Mouse (Mus musculus) hindbrain, embryonic 11.5 days (tissue): Measurements from ENCODE around the gene Rpa2. TPM values are rescaled to one million over a fixed set of nuclear protein-coding genes. Genes with fewer than 3 reads are reported as not detected.
A peak's percentile ranks its signal among the peaks of the same experiment; 100 is the strongest.

ENCODE experiments used
- ATAC-seq: fragments of 200-750 bp; cut with Nextera tagmentation; 2 replicates; pipeline ENCODE4 v1.8.0; 2017; ENCODE audit warnings: mild to moderate bottlenecking, moderate TSS enrichment, moderate library complexity; ENCODE audit not compliant: low FRiP score
- DNase-seq: peaks from one replicate; pipeline ENCODE4 v3.0.0-alpha.2; 2015; ENCODE audit warnings: low spot score
- H3K27ac ChIP-seq: fragments of 300-500 bp; sonication (generic); 2 replicates; pipeline ENCODE4 v1.5.1; 2014; ENCODE audit warnings: mild to moderate bottlenecking, low read depth, low read length
- H3K27me3 ChIP-seq: fragments of 300-500 bp; sonication (generic); 2 replicates; pipeline ENCODE4 v1.6.1; 2014; ENCODE audit warnings: mild to moderate bottlenecking, low read length, moderate library complexity, mixed read lengths; ENCODE audit not compliant: control insufficient read depth, insufficient read depth
- H3K36me3 ChIP-seq: fragments of 300-500 bp; sonication (generic); 2 replicates; pipeline ENCODE4 v1.6.1; 2014; ENCODE audit warnings: mild to moderate bottlenecking, low read length, moderate library complexity, mixed read lengths; ENCODE audit not compliant: control insufficient read depth, insufficient read depth
- H3K4me1 ChIP-seq: fragments of 300-500 bp; sonication (generic); replicated peaks from 2 replicates; pipeline ENCODE4 v1.6.1; 2014; ENCODE audit warnings: low read length, mixed read lengths; ENCODE audit not compliant: control insufficient read depth, insufficient read depth
- H3K4me2 ChIP-seq: fragments of 300-500 bp; sonication (generic); replicated peaks from 2 replicates; pipeline ENCODE4 v1.6.1; 2014; ENCODE audit warnings: mild to moderate bottlenecking, low read depth, low read length
- H3K4me3 ChIP-seq: fragments of 300-500 bp; sonication (generic); 2 replicates; pipeline ENCODE4 v1.5.1; 2014; ENCODE audit warnings: low read depth, low read length
- H3K9ac ChIP-seq: fragments of 300-500 bp; sonication (generic); 2 replicates; pipeline ENCODE4 v1.6.1; 2014; ENCODE audit warnings: low read depth, low read length
- H3K9me3 ChIP-seq: fragments of 300-500 bp; sonication (generic); 2 replicates; pipeline ENCODE4 v1.6.1; 2016; ENCODE audit warnings: low read length; ENCODE audit not compliant: control insufficient read depth
- WGBS: fragments of 180-500 bp; shearing (Covaris S2); extraction: QIAGEN DNeasy Blood & Tissue Kit; methylation state at CpG from one replicate; pipeline ENCODE4 v1.1.7; 2014; 5-methylcytosine and 5-hydroxymethylcytosine counted together
- polyA plus RNA-seq: library from polyadenylated mRNA; unstranded; fragments of >200 nt; fragmentation: Nextera tagmentation; extraction: Ambion mirVana; gene quantifications from 2 replicates; pipeline ENCODE4 v1.2.1, GENCODE M21; 2014

Gene Rpa2
- 121 and 130 TPM in 2 replicates for polyA plus RNA-seq

DNA sequence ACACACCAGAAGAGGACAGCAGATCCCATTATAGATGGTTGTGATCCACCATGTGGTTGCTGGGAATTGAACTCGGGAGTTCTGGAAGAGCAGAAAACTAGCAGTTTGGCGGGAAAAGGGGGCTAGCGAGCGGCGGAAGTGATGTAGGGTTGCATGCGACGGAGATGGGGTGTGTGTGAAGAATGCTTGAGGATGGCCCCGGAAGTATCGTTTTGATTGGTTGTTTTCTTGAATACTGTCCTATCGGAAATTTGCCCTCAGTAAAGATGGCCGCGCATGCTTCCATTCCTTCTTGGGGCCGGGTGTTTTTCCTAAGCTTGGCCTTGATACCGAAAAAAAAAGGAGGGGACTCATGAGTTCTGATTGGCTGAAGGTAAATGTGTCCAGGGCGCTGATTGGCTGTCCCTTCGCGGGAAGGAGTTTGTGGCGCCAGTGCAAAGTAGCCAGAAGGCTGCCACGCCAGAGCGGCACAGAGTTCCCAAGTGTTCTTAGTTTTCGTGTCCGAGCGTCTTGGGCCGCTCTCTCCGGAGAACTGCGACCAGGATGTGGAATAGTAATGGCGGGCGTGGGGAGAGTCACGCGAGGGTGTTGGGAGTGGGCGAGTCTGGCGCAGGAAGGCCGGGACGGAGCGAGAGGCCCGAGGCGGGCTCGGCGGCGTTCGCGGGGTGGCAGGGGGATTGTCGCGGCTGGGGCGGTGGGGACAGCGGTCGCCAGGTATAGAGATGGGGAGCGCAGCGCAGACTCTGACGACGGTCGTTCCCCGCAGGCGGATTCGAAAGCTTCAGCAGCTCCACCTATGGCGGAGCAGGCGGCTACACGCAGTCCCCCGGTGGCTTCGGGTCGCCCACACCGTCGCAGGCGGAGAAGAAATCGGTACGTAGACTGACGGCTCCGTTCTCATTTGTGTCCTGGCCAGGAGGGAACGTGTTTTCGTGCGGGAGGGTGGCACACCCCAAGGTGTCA, at the start of gene Rpa2:
Rpa2 (plus strand) TSS at position 419 of the 963 bp plus-strand sequence.
- peaks cover 6% of the 10 kb centered on the region for H3K36me3 ChIP-seq
- no peaks in the 10 kb centered on the region for H3K27me3 ChIP-seq
- no peaks in the 10 kb centered on the region for H3K4me1 ChIP-seq
- peak within 1 kb of the TSS; percentile 75 for H3K9ac ChIP-seq
- H3K9me3 ChIP-seq = no peaks in the 10 kb centered on the region
- H3K4me2 ChIP-seq = peak within 1 kb of the TSS; percentile 78
- ATAC-seq = peak; percentile 98
- under 1% methylated on average over 71 of the region's 71 CpGs for WGBS
- DNase-seq = peak; percentile 99
- peak within 1 kb of the TSS; percentile 30; the same call in 1 of the 2 replicates for H3K27ac ChIP-seq
- H3K4me3 ChIP-seq = peak within 1 kb of the TSS; percentile 85

DNA sequence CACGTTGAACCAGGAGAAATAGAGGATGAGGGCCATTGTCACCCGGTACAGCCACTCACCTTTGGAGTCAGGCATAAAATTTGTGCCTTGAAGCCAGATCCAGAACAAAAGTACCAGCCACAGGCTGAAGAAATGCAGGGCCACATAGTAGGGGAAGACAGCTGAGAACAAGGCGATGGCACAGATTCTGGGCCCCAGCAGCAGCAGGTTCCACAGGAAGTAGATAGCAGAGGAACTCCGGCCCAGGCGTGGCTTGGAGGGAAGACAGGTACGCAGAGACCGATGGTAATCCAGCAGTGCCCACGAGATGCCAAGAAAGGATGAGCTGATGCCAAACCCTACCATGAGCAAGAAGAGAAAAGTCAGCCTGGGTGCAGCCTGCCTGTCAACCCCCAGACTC, 39.9 kb upstream of the Rpa2 start:
- no peak for DNase-seq
- H3K4me3 ChIP-seq = no peak overlapping the region
- H3K27me3 ChIP-seq = no peaks in the 10 kb centered on the region
- no peak overlapping the region for H3K27ac ChIP-seq
- 90% methylated on average over 8 of the region's 8 CpGs for WGBS
- H3K9ac ChIP-seq = no peak overlapping the region
- no peak for ATAC-seq
- H3K4me1 ChIP-seq = no peaks in the 10 kb centered on the region
- H3K9me3 ChIP-seq = no peaks in the 10 kb centered on the region
- no peak overlapping the region for H3K4me2 ChIP-seq
- H3K36me3 ChIP-seq = peaks cover 3% of the 10 kb centered on the region; the same call in 1 of the 2 replicates

DNA sequence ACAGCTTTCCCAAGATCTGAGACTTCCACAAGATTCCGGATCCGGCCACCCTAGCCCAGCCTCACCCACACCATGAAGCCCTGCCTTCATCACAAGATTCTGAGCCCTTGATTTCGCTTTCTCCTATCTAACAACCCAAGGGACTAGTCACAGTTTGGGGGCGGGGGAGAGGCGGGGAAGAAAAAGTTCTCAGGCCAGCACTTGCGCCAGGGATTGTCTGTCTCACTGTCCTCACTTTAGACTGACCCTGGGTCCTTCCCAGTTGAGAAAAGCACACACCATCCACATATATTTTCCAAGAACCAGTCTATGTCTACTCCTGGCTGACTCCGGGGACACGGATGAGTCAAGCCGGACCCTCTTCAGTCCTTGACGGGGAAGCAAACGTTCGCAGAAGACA, 36.5 kb upstream of the Rpa2 start:
- Histone ChIP-seq H3K4me2 (peak overlapping the region; percentile 67), H3K9ac (no peak overlapping the region; the same call in 1 of the 2 replicates), H3K4me3 (peak overlapping the region; percentile 47), H3K27ac (no peak overlapping the region), H3K9me3 (no peaks in the 10 kb centered on the region), H3K4me1 (no peaks in the 10 kb centered on the region), H3K36me3 (no peaks in the 10 kb centered on the region), H3K27me3 (no peaks in the 10 kb centered on the region)
- ATAC-seq (no peak), DNase-seq (no peak)
- WGBS = 54% methylated on average over 12 of the region's 12 CpGs

DNA sequence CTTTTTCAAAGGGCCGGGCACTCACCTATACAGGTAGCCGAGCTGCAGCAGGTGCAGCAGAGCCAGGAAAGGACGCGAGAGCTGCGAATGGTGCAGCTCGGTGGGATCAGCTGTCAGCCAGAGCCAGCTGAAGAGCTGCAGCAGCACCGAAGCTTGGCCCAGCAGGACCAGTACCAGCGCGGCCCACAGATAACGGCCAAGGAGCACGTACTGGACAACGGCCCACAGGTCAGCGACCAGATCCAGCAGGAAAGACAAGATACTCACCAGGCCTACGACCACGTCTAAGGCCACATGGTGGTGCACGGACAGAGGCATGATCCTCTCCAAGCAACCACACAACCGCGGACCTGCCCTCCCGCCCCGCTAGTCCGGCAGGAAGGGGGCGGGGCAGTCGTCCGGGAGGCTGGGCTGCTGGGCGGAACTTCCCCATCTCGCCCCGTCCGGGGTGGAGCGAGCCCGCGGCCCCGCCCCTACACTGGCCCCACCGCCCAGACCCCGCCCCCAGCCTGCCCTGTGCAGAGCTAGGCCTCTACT, 35.9 kb upstream of the Rpa2 start, which contains the start of gene Xkr8:
Xkr8 (minus strand) TSS at position 399 of the 537 bp plus-strand sequence.
- DNase-seq (peak; percentile 91), ATAC-seq (peak; percentile 94)
- 2% methylated on average over 34 of the region's 34 CpGs for WGBS
- Histone ChIP-seq H3K27me3 (no peaks in the 10 kb centered on the region), H3K4me2 (peak within 1 kb of the TSS; percentile 67), H3K4me3 (peak within 1 kb of the TSS; percentile 47), H3K9me3 (no peaks in the 10 kb centered on the region), H3K27ac (no peak within 1 kb of the TSS), H3K9ac (peak within 1 kb of the TSS; percentile 51; the same call in 1 of the 2 replicates), H3K36me3 (no peaks in the 10 kb centered on the region), H3K4me1 (no peaks in the 10 kb centered on the region)

DNA sequence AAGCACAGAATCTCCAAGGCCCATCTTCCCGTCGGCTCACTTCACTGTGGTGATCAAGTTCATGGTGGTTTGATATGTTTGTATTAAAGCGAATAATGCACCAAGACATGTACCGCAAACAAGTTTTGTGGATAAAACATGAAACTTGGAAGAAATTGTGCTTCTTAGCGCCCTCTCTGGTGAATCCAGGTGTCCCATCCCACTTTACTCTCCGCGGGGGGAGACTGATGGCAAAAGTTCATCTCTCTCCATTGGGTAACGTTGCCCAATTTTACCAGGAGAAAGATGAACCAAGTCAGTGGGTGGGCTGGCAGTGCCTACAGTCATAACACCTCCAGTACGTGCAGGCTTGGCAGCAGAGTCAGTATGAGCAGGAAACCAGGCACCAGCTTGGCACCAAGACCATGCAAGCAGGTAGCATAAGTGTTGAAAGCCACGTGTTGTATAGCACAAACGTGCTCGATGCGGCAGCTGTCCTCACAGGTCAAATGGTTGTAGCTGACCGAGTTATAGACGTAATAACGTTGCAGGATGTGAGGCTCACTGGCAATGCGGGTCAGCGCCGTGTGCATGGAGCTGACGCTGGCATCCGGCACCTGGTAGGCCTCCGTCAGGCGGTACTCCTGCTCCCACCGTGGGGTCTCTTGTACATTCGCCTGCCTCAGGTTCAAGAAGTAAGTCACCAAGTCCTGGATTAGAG, 34.9 kb upstream of the Rpa2 start:
- no peak overlapping the region for H3K4me3 ChIP-seq
- WGBS = 93% methylated on average over 25 of the region's 25 CpGs
- H3K4me2 ChIP-seq = no peak overlapping the region

DNA sequence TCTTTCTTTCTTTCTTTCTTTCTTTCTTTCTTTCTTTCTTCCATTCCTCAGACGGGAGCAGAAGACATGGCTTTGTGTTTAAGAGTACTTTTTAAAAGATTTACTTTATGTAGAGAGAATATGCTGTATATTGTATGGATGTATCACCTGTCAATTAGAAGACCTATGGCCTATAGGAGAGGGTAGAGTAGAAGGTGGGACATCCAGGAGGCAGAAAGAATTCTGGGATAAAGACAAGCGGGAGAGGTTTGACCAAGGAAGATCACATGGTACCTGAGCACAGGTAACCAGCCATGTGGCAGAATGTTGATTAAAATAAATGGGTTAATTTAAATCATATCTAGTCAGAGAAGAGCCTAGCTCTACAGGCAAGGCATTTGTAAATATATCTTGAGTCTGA, 33.4 kb upstream of the Rpa2 start:
- DNase-seq (no peak), ATAC-seq (no peak)
- Histone ChIP-seq H3K27me3 (no peaks in the 10 kb centered on the region), H3K9me3 (no peaks in the 10 kb centered on the region), H3K4me3 (no peak overlapping the region), H3K4me2 (no peak overlapping the region), H3K9ac (no peak overlapping the region), H3K27ac (no peak overlapping the region), H3K36me3 (no peaks in the 10 kb centered on the region), H3K4me1 (no peaks in the 10 kb centered on the region)
- WGBS = 91% methylated on average over 2 of the region's 2 CpGs

More for the DNA sequence above, 34.9 kb upstream of the Rpa2 start:
- no peaks in the 10 kb centered on the region for H3K27me3 ChIP-seq
- no peaks in the 10 kb centered on the region for H3K4me1 ChIP-seq
- H3K27ac ChIP-seq = no peak overlapping the region
- no peaks in the 10 kb centered on the region for H3K36me3 ChIP-seq
- H3K9ac ChIP-seq = no peak overlapping the region
- DNase-seq (no peak), ATAC-seq (no peak)
- H3K9me3 ChIP-seq = no peaks in the 10 kb centered on the region

DNA sequence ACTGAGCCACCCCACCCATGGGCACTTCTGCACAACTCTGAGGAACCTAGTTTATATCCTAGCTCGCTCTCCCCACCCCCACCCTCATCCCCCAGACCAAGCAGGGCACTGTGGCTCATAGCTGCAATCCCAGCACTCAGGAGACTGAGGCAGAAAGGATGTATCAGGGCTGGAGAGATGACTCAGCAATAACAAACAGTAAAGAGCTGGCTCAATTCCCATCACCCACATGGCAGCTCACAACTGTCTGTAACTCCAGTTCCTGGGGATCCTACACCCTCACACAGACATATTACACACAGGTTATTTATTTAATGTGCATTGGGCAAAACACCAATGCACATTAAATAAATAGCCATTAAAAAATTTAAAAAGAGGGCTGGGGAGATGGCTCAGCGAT, 32.7 kb upstream of the Rpa2 start:
- no peak for ATAC-seq
- H3K4me2 ChIP-seq = no peak overlapping the region
- H3K9me3 ChIP-seq = no peaks in the 10 kb centered on the region
- no peak overlapping the region for H3K27ac ChIP-seq
- no peak for DNase-seq
- 79% methylated on average over 2 of the region's 2 CpGs for WGBS
- no peaks in the 10 kb centered on the region for H3K4me1 ChIP-seq
- H3K9ac ChIP-seq = no peak overlapping the region
- H3K36me3 ChIP-seq = no peaks in the 10 kb centered on the region
- H3K27me3 ChIP-seq = no peaks in the 10 kb centered on the region
- H3K4me3 ChIP-seq = no peak overlapping the region

DNA sequence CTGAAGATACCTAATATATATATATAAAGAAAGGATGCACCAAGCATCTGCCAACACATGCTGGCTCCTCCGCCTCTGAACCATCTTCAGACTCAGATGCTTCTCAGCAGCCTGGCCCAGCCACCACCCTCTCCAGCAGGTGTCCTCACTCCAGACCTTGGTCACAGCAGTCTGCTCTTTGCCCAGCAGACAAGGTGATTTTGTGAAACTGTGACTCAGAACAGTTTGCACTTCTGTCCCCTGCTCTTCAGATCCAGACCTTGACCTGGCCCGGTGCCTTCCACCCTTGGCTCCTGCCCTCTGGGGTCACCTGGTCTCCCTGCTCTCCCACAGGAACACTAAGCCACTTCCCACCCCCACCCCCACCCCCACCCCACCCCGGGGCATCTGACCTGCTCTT, 32.2 kb upstream of the Rpa2 start:
- Histone ChIP-seq H3K27ac (no peak overlapping the region), H3K4me1 (no peaks in the 10 kb centered on the region), H3K4me2 (no peak overlapping the region), H3K9me3 (no peaks in the 10 kb centered on the region), H3K27me3 (no peaks in the 10 kb centered on the region), H3K4me3 (no peak overlapping the region), H3K9ac (no peak overlapping the region), H3K36me3 (no peaks in the 10 kb centered on the region)
- ATAC-seq = no peak
- no peak for DNase-seq
- 77% methylated on average over 3 of the region's 3 CpGs for WGBS
